Mouse (Mus musculus) E14TG2a.4 (cell line): Measurements from ENCODE around the gene Med14.

Source experiments
- CTCF ChIP-seq: conservative IDR thresholded peaks from 2 replicates; pipeline ENCODE4 v1.5.1; 2014; ENCODE audit warnings: low read length
- NANOG ChIP-seq: IDR thresholded peaks from 2 replicates; pipeline ENCODE4 v1.6.1; 2014; ENCODE audit warnings: borderline replicate concordance, low read length, mixed read lengths
- POU5F1 ChIP-seq: IDR thresholded peaks from 2 replicates; pipeline ENCODE4 v1.6.1; 2014; ENCODE audit warnings: low read length, borderline replicate concordance

DNA sequence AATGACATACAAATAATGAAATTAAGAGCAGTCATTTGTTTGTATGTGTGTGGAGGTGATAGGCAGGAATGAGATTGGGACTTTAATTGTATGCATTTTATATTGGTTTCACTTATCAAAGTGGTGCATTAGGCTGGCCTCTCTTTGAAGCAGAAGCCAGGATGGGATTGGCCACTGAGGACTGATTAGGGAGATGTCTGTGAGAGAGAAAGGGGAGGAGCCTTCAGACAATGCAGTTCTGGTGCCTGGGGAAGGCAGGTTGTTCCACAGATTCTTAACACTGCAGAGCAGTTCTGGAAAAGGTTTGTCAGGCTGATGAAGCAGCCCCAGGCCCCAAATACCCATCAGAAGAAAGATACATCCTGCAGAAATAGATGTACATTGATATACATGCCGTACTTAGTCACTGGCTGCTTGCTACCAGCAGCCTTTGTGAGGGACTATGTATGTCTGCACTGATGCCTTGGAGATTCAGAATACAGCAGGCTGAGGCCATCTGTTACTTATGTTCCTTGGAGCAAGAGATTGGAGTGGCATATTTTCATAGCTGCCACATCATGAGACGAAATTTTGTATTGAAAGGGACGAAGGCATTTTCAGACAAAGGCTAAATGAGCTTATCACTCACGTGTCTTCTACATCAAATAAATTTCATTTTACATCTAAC lies 29.9 kb upstream of the Med14 start:
- TF ChIP-seq CTCF (no peak), POU5F1 (no peak), NANOG (no peak)
